Mouse (Mus musculus): ENCODE measurements around the gene 1110008P14Rik.

Gene 1110008P14Rik

GRCm38 (mm10) chr2:32423481-32424331 is 42.0 kb upstream of the 1110008P14Rik start:
- H3K27me3 ChIP-seq (ENCODE audit: insufficient read depth, low read length), result no peaks in the 10 kb centered on the region
- H3K9me3 ChIP-seq (ENCODE audit: low read length), result no peaks in the 10 kb centered on the region
- TF ChIP-seq CTCF (conservative IDR thresholded peaks at IDR 0.05; ENCODE audit: low read length) (no peak), POU5F1 (IDR thresholded peaks at IDR 0.05; ENCODE audit: borderline replicate concordance, low read length) (no peak), NANOG (IDR thresholded peaks at IDR 0.05; ENCODE audit: borderline replicate concordance, low read length) (no peak)
- H3K4me3 ChIP-seq (replicated peaks; ENCODE audit: low read length), result peak overlapping the region; percentile 68
- peaks cover 39% of the 10 kb centered on the region for H3K36me3 ChIP-seq (ENCODE audit: insufficient read depth, low read length)
- peaks cover 42% of the 10 kb centered on the region for H3K4me1 ChIP-seq (replicated peaks; ENCODE audit: low read depth, low read length)

DNA sequence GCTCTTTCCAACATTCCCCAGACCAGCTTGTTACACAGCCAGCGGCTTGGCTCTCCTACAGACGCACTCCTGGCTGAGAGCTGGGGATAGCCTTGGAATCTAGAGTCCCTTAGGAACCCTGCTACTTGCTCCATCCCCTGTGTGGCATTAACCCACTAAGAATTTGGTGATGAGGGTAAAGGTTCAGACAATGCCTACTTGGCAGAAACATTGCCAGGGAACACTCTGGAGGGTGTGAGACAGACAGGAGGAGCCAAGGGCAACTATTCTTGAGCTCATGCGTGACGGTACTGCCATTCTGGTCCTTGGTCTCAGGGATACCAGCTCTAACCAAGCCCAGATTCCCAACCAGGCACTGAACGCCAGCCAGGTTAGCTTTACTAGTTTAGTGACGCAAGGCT is 40.1 kb upstream of the 1110008P14Rik start:
- Histone ChIP-seq H3K4me1 (replicated peaks; ENCODE audit: low read depth, low read length) (peaks cover 28% of the 10 kb centered on the region), H3K27me3 (ENCODE audit: insufficient read depth, low read length) (no peaks in the 10 kb centered on the region), H3K9me3 (ENCODE audit: low read length) (no peaks in the 10 kb centered on the region), H3K4me3 (replicated peaks; ENCODE audit: low read length) (no peak overlapping the region), H3K36me3 (ENCODE audit: insufficient read depth, low read length) (peaks cover 51% of the 10 kb centered on the region)
- TF ChIP-seq POU5F1 (IDR thresholded peaks at IDR 0.05; ENCODE audit: borderline replicate concordance, low read length), result no peak
- TF ChIP-seq NANOG (IDR thresholded peaks at IDR 0.05; ENCODE audit: borderline replicate concordance, low read length), result no peak
- no peak for TF ChIP-seq CTCF (conservative IDR thresholded peaks at IDR 0.05; ENCODE audit: low read length)

GRCm38 (mm10) chr2:32420647-32421046 is 38.9 kb upstream of the 1110008P14Rik start:
- H3K4me3 ChIP-seq (replicated peaks; ENCODE audit: low read length), result no peak overlapping the region
- peaks cover 63% of the 10 kb centered on the region for H3K36me3 ChIP-seq (ENCODE audit: insufficient read depth, low read length)
- TF ChIP-seq NANOG (IDR thresholded peaks at IDR 0.05; ENCODE audit: borderline replicate concordance, low read length) (no peak), CTCF (conservative IDR thresholded peaks at IDR 0.05; ENCODE audit: low read length) (no peak), POU5F1 (IDR thresholded peaks at IDR 0.05; ENCODE audit: borderline replicate concordance, low read length) (no peak)
- no peaks in the 10 kb centered on the region for H3K9me3 ChIP-seq (ENCODE audit: low read length)
- peaks cover 23% of the 10 kb centered on the region for H3K4me1 ChIP-seq (replicated peaks; ENCODE audit: low read depth, low read length)
- no peaks in the 10 kb centered on the region for H3K27me3 ChIP-seq (ENCODE audit: insufficient read depth, low read length)

DNA sequence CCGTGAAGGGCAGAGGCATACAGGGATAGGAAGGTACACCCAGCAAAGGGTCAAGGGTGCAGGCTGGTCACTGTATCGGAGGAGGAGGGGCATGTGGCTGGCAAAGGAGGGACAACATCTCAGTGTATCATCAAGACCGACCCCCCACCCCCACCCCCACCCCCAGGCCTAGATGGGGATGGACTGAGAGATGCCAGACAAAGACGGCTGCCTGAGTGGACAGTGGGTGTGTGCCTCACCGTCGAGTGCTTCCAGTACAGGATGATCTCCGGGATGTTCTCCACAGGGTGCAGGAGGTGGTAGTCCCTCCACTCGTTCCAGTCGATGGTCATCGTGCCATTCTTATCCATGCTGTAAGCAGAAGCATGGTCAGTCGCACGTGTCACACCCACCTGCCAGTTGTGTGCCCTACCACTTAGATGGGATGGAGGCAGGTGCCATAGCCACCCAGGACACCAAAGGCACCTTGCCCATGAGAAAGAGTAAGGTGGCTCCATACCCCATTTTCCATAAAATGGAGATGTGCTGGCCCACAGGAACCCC is 38.4 kb upstream of the 1110008P14Rik start:
- no peak for TF ChIP-seq NANOG (IDR thresholded peaks at IDR 0.05; ENCODE audit: borderline replicate concordance, low read length)
- TF ChIP-seq CTCF (conservative IDR thresholded peaks at IDR 0.05; ENCODE audit: low read length), result no peak
- no peak for TF ChIP-seq POU5F1 (IDR thresholded peaks at IDR 0.05; ENCODE audit: borderline replicate concordance, low read length)
- Histone ChIP-seq H3K4me3 (replicated peaks; ENCODE audit: low read length) (no peak overlapping the region), H3K36me3 (ENCODE audit: insufficient read depth, low read length) (peaks cover 68% of the 10 kb centered on the region), H3K4me1 (replicated peaks; ENCODE audit: low read depth, low read length) (peaks cover 23% of the 10 kb centered on the region), H3K9me3 (ENCODE audit: low read length) (no peaks in the 10 kb centered on the region), H3K27me3 (ENCODE audit: insufficient read depth, low read length) (no peaks in the 10 kb centered on the region)

DNA sequence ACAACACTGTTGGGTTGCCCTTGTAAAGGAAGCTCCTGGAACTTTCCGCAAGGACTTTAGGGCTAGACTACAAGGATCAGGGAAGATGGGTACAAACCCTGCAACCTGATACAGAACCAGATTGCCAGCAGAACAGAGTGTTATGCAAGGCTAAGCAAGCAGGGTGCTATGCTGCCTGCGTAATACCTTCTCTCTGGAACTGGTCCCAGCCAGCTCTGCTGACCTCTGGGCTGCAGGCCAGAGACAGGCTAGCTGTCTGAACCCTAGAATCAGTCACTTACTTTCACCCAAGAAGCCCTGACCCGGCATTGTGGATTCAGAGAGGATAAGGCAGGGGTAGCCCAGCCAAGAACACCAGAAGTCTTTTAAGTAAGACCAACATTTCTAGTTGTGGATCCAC is 37.6 kb upstream of the 1110008P14Rik start:
- Histone ChIP-seq H3K4me1 (replicated peaks; ENCODE audit: low read depth, low read length) (peaks cover 15% of the 10 kb centered on the region), H3K4me3 (replicated peaks; ENCODE audit: low read length) (no peak overlapping the region), H3K36me3 (ENCODE audit: insufficient read depth, low read length) (peaks cover 76% of the 10 kb centered on the region), H3K9me3 (ENCODE audit: low read length) (no peaks in the 10 kb centered on the region), H3K27me3 (ENCODE audit: insufficient read depth, low read length) (no peaks in the 10 kb centered on the region)
- TF ChIP-seq CTCF (conservative IDR thresholded peaks at IDR 0.05; ENCODE audit: low read length), result no peak
- no peak for TF ChIP-seq POU5F1 (IDR thresholded peaks at IDR 0.05; ENCODE audit: borderline replicate concordance, low read length)
- no peak for TF ChIP-seq NANOG (IDR thresholded peaks at IDR 0.05; ENCODE audit: borderline replicate concordance, low read length)

DNA sequence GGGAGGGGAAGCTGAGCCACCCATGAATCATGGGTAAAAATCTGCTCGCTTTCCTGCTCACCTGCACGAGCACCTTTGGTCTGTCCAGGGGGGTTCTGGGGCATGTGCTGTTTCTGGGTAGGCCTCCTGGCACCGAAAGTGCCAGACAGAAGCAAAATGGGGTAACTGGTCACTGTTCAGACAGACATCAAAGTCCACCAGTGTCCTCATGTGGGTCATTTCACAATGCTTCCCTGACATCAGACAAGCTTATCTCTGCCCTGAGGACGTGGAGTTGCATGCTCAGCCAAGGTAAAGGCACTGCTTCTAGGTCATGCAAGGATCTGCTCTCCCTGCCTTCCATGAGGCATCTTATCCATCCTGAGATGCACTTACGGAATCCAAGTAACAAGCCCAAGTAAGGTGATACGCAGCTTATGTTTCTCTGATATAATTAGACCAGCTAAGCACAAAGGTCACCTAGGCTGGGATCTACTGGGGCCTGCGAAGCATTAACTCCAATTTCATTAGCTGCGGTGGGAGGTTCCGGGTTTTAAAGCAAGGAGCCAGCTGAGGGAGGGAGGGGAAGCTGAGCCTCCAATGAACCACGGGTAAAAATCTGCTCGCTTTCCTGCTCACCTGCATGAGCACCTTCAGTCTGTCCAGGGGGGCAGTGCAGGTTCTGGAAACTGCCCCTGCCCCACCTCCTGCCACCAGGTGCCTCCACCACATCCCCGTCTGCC is 36.9 kb upstream of the 1110008P14Rik start:
- H3K4me1 ChIP-seq (replicated peaks; ENCODE audit: low read depth, low read length), result peaks cover 8% of the 10 kb centered on the region
- H3K36me3 ChIP-seq (ENCODE audit: insufficient read depth, low read length), result peaks cover 81% of the 10 kb centered on the region
- no peak for TF ChIP-seq CTCF (conservative IDR thresholded peaks at IDR 0.05; ENCODE audit: low read length)
- no peak for TF ChIP-seq NANOG (IDR thresholded peaks at IDR 0.05; ENCODE audit: borderline replicate concordance, low read length)
- no peak for TF ChIP-seq POU5F1 (IDR thresholded peaks at IDR 0.05; ENCODE audit: borderline replicate concordance, low read length)
- no peaks in the 10 kb centered on the region for H3K27me3 ChIP-seq (ENCODE audit: insufficient read depth, low read length)
- H3K9me3 ChIP-seq (ENCODE audit: low read length), result no peaks in the 10 kb centered on the region
- H3K4me3 ChIP-seq (replicated peaks; ENCODE audit: low read length), result no peak overlapping the region

- Histone ChIP-seq H3K4me3 (replicated peaks; ENCODE audit: low read length) (no peak overlapping the region), H3K9me3 (ENCODE audit: low read length) (no peaks in the 10 kb centered on the region), H3K27me3 (ENCODE audit: insufficient read depth, low read length) (no peaks in the 10 kb centered on the region), H3K4me1 (replicated peaks; ENCODE audit: low read depth, low read length) (no peaks in the 10 kb centered on the region), H3K36me3 (ENCODE audit: insufficient read depth, low read length) (peaks cover 81% of the 10 kb centered on the region)
- TF ChIP-seq POU5F1 (IDR thresholded peaks at IDR 0.05; ENCODE audit: borderline replicate concordance, low read length) (no peak), CTCF (conservative IDR thresholded peaks at IDR 0.05; ENCODE audit: low read length) (no peak), NANOG (IDR thresholded peaks at IDR 0.05; ENCODE audit: borderline replicate concordance, low read length) (no peak)
Measured at GRCm38 (mm10) chr2:32417486-32417885, 35.7 kb upstream of the 1110008P14Rik start.

GRCm38 (mm10) chr2:32416556-32416955 is 34.8 kb upstream of the 1110008P14Rik start:
- Histone ChIP-seq H3K4me3 (replicated peaks; ENCODE audit: low read length) (no peak overlapping the region), H3K9me3 (ENCODE audit: low read length) (no peaks in the 10 kb centered on the region), H3K36me3 (ENCODE audit: insufficient read depth, low read length) (peaks cover 77% of the 10 kb centered on the region), H3K27me3 (ENCODE audit: insufficient read depth, low read length) (no peaks in the 10 kb centered on the region), H3K4me1 (replicated peaks; ENCODE audit: low read depth, low read length) (no peaks in the 10 kb centered on the region)
- TF ChIP-seq NANOG (IDR thresholded peaks at IDR 0.05; ENCODE audit: borderline replicate concordance, low read length), result no peak
- TF ChIP-seq CTCF (conservative IDR thresholded peaks at IDR 0.05; ENCODE audit: low read length), result no peak
- TF ChIP-seq POU5F1 (IDR thresholded peaks at IDR 0.05; ENCODE audit: borderline replicate concordance, low read length), result no peak

All from E14TG2a.4 (cell line).